Mouse (Mus musculus): ENCODE results near the gene Hoxb4. TPM values are rescaled to one million over a fixed set of nuclear protein-coding genes. Genes with fewer than 3 reads are reported as not detected.

Gene Hoxb4
- total and polyA plus RNA-seq, 2 experiments from 2014 or later = 0.66 TPM; not detected in 1

DNA sequence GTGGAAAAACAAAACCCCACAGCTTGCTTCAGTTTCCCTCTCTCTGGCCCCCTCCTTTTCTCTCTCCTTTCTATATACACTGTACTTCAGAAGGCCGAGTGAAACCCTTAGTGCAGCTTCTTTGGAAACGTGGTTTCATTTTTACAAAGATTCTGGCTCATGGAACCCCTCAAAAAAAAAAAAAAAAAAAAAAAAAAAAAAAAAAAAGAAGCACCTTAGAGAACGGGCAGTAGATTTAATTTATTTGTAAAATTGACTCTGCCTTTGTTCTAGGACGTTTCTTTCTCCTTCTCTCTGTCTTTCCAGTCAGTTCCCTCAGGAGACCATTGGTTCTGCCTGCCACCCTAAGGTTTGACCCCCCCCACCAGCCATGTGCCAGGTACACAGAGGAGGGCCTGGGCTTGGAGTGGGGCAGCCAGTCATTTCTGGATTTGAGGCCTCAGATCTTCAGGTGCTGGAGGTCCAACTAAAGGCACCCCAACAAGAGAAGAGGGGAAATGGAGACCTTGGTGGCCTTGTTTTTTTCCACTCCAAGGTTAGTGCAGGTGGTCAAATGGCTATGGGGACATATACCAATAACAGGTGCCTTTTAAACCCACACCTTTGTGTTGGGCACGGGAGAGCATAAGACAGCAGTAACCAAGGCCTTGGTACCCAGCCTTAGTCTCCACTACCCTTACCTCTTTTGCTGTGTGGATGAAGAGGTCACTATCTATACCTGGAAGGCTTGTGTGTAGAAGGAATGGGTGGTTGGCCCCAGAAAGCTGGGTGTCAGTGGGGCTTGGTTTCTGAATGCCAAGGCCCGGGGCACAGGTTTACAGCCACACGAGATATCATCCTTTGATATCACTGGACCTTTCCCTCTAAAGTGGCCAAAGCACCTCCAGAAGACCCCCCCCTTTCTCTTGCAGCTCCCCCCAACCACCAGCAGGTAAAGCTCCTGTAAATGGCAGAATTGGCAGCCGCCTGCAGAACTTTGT is 37.4 kb upstream of the Hoxb4 start:
- no peak overlapping the region for H3K4me2 ChIP-seq (ENCODE audit: low read depth, low read length, poor library complexity, severe bottlenecking)
- DNase-seq (ENCODE audit: low spot score) (no peak), ATAC-seq (ENCODE audit: low FRiP score) (no peak)
- H3K36me3 ChIP-seq (ENCODE audit: insufficient read depth, low read length) = no peaks in the 10 kb centered on the region
- H3K9me3 ChIP-seq (ENCODE audit: low read length) = no peaks in the 10 kb centered on the region
- H3K27me3 ChIP-seq (ENCODE audit: insufficient read depth, low read length) = peaks cover 87% of the 10 kb centered on the region
- no peak overlapping the region for H3K27ac ChIP-seq (ENCODE audit: low read depth, low read length)
- TF ChIP-seq CTCF (IDR thresholded peaks at IDR 0.05) = no peak
- no peaks in the 10 kb centered on the region for H3K4me1 ChIP-seq (ENCODE audit: insufficient read depth, low read length)
- H3K9ac ChIP-seq (replicated peaks; ENCODE audit: low read length, poor library complexity, severe bottlenecking) = no peak overlapping the region
- 6% methylated on average over 8 of the region's 8 CpGs for WGBS
- H3K4me3 ChIP-seq (ENCODE audit: low read depth, low read length) = no peak overlapping the region

DNA sequence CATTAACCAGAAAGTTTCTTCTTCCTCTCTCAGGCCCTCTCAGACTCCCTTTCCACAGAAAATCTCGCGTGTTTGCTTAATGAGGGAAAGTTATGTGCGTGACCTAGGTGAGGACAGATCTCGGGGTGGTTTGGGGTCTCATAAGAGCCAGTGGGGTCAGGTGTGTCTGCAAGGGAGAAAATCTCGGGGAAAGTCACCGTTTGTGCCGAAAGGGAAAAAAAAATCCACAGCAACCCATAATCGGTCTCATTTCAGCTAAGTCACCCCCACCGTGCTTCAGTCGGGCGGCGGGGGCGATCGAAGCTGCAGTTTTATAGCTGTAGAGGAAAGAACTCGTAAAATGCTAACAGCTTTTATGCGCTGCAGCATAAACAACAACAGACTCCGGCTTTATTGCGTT is 36.7 kb upstream of the Hoxb4 start:
- Histone ChIP-seq H3K4me1 (ENCODE audit: insufficient read depth, low read length) (no peaks in the 10 kb centered on the region), H3K4me2 (ENCODE audit: low read depth, low read length, poor library complexity, severe bottlenecking) (no peak overlapping the region), H3K4me3 (ENCODE audit: low read depth, low read length) (no peak overlapping the region), H3K27ac (ENCODE audit: low read depth, low read length) (no peak overlapping the region), H3K27me3 (ENCODE audit: insufficient read depth, low read length) (peaks cover 82% of the 10 kb centered on the region), H3K9me3 (ENCODE audit: low read length) (no peaks in the 10 kb centered on the region), H3K9ac (replicated peaks; ENCODE audit: low read length, poor library complexity, severe bottlenecking) (no peak overlapping the region), H3K36me3 (ENCODE audit: insufficient read depth, low read length) (no peaks in the 10 kb centered on the region)
- DNase-seq (ENCODE audit: low spot score) = no peak
- TF ChIP-seq CTCF (IDR thresholded peaks at IDR 0.05) = no peak
- no peak for ATAC-seq (ENCODE audit: low FRiP score)
- WGBS = 4% methylated on average over 18 of the region's 18 CpGs

DNA sequence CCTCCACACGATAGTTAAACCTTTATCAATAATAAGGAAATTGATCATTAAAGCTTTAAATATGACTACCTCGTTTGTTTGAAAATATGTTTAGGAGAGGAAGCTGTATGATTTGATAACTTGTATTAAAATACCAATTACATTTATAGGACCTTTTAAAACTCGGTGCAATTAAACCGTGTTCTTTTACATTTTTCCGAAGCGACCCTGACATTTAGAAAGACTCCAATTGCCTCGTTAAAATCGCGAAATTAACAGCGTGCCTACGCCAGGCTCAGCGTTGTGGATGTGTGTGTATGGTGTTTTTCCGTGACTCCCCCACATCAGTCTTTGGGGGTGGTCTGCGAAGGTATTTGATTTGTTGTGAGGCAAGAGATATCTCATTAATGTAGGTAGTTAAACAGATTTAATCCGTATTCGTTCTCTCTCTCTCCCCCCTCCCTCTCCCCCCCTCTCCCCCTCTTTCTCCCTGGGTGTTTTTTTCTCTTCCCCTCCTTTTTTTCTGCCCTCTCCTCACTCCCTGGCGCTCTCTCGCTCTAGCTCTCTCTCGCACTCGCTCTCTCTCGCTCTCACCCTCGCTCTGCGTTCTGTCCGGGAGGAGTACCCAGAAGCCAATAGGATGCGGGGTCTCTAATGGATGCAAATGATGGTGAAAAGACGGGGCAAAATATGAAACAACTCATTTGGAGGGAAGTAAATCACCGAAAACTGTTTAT is 36.1 kb upstream of the Hoxb4 start, which contains the start of gene Hoxb8:
Gene Hoxb8, plus strand, starts transcription at position 51 of the 716 bp plus-strand sequence.
- ATAC-seq (ENCODE audit: low FRiP score) (no peak), DNase-seq (ENCODE audit: low spot score) (no peak)
- 2% methylated on average over 27 of the region's 27 CpGs for WGBS
- TF ChIP-seq CTCF (IDR thresholded peaks at IDR 0.05) = no peak
- Histone ChIP-seq H3K36me3 (ENCODE audit: insufficient read depth, low read length) (no peaks in the 10 kb centered on the region), H3K9ac (replicated peaks; ENCODE audit: low read length, poor library complexity, severe bottlenecking) (no peak within 1 kb of the TSS), H3K9me3 (ENCODE audit: low read length) (no peaks in the 10 kb centered on the region), H3K27me3 (ENCODE audit: insufficient read depth, low read length) (peaks cover 82% of the 10 kb centered on the region), H3K27ac (ENCODE audit: low read depth, low read length) (no peak within 1 kb of the TSS), H3K4me3 (ENCODE audit: low read depth, low read length) (no peak within 1 kb of the TSS), H3K4me1 (ENCODE audit: insufficient read depth, low read length) (no peaks in the 10 kb centered on the region), H3K4me2 (ENCODE audit: low read depth, low read length, poor library complexity, severe bottlenecking) (no peak within 1 kb of the TSS)

DNA sequence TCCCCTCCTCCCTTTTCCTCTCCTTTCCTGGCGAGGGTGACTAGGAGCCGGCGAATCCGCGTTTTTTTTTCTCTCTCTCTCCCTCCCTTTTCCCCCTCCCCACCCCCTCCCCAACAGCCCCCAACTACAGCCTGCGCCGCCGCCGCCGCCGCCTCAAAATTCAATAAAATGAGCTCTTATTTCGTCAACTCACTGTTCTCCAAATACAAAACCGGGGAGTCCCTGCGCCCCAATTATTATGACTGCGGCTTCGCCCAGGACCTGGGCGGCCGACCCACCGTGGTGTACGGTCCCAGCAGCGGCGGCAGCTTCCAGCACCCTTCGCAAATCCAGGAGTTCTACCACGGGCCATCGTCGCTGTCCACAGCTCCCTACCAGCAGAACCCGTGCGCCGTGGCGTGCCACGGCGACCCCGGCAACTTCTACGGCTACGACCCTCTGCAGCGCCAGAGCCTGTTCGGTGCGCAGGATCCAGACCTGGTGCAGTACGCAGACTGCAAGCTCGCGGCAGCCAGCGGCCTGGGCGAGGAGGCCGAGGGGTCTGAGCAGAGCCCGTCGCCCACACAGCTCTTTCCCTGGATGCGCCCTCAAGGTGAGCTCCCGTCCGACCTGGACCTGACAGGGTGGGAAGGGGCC is 35.2 kb upstream of the Hoxb4 start:
- no peak overlapping the region for H3K4me3 ChIP-seq (ENCODE audit: low read depth, low read length)
- no peak for TF ChIP-seq CTCF (IDR thresholded peaks at IDR 0.05)
- DNase-seq (ENCODE audit: low spot score) (no peak), ATAC-seq (ENCODE audit: low FRiP score) (no peak)
- WGBS = under 1% methylated on average over 49 of the region's 49 CpGs
- H3K4me1 ChIP-seq (ENCODE audit: insufficient read depth, low read length) = no peaks in the 10 kb centered on the region
- H3K27me3 ChIP-seq (ENCODE audit: insufficient read depth, low read length) = peaks cover 83% of the 10 kb centered on the region
- no peak overlapping the region for H3K4me2 ChIP-seq (ENCODE audit: low read depth, low read length, poor library complexity, severe bottlenecking)
- H3K27ac ChIP-seq (ENCODE audit: low read depth, low read length) = no peak overlapping the region
- no peaks in the 10 kb centered on the region for H3K36me3 ChIP-seq (ENCODE audit: insufficient read depth, low read length)
- no peaks in the 10 kb centered on the region for H3K9me3 ChIP-seq (ENCODE audit: low read length)
- H3K9ac ChIP-seq (replicated peaks; ENCODE audit: low read length, poor library complexity, severe bottlenecking) = no peak overlapping the region

DNA sequence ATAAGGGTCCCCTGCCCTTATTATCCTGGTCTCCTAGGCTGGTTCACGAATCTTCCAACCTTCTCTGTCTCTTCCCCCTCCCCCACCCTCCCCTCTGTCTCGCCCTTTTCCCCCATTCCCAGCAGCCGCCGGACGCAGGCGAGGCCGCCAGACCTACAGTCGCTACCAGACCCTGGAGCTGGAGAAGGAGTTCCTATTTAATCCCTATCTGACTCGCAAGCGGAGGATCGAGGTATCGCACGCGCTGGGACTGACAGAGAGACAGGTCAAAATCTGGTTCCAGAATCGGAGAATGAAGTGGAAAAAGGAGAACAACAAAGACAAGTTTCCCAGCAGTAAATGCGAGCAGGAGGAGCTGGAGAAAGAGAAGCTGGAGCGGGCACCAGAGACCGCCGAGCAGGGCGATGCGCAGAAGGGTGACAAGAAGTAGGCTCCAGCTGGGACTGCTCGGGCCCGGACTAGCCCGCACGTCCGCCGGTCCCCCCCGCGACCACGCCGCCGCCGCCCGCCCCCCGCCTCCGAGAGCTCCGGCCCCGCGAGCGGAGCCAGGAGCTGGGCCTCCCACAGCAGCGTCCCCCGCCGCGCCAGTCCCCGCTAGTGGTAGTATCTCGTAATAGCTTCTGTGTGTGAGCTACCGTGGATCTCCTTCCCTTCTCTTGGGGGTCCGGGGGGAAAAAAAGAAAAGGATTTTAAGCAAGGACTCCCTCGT is 33.9 kb upstream of the Hoxb4 start:
- H3K4me1 ChIP-seq (ENCODE audit: insufficient read depth, low read length) = no peaks in the 10 kb centered on the region
- peaks cover 84% of the 10 kb centered on the region for H3K27me3 ChIP-seq (ENCODE audit: insufficient read depth, low read length)
- no peaks in the 10 kb centered on the region for H3K9me3 ChIP-seq (ENCODE audit: low read length)
- DNase-seq (ENCODE audit: low spot score) (peak; percentile 39), ATAC-seq (ENCODE audit: low FRiP score) (no peak)
- H3K36me3 ChIP-seq (ENCODE audit: insufficient read depth, low read length) = no peaks in the 10 kb centered on the region
- H3K4me3 ChIP-seq (ENCODE audit: low read depth, low read length) = peak overlapping the region; percentile 17; the same call in 1 of the 2 replicates
- no peak overlapping the region for H3K27ac ChIP-seq (ENCODE audit: low read depth, low read length)
- peak overlapping the region; percentile 43 for H3K4me2 ChIP-seq (ENCODE audit: low read depth, low read length, poor library complexity, severe bottlenecking)
- under 1% methylated on average over 48 of the region's 49 CpGs for WGBS
- H3K9ac ChIP-seq (replicated peaks; ENCODE audit: low read length, poor library complexity, severe bottlenecking) = no peak overlapping the region
- TF ChIP-seq CTCF (IDR thresholded peaks at IDR 0.05) = no peak
